Mouse (Mus musculus) thymus, adult 2 months (tissue): ENCODE data around the gene Arnt. TPM values are rescaled to one million over a fixed set of nuclear protein-coding genes. Genes with fewer than 3 reads are reported as not detected.
"Not testable (repeated sequence)": the region's sequence is repeated elsewhere in the genome, so short reads cannot be mapped to it uniquely, and the experiment has no call there.

Experiments used
- DNase-seq: peaks from one replicate; pipeline ENCODE4 v3.0.0; 2021
- H3K27ac ChIP-seq: fragments of 200-500 bp; 2 replicates; pipeline ENCODE4 v1.5.1; 2012; ENCODE audit warnings: low read length, control low read depth; ENCODE audit not compliant: control insufficient read depth, insufficient read depth
- H3K27me3 ChIP-seq: fragments of 200-500 bp; 2 replicates; pipeline ENCODE4 v1.6.1; 2012; ENCODE audit warnings: mild to moderate bottlenecking, low read length, moderate library complexity, mixed read lengths; ENCODE audit not compliant: control insufficient read depth, insufficient read depth
- H3K36me3 ChIP-seq: fragments of 200-500 bp; 2 replicates; pipeline ENCODE4 v1.6.1; 2012; ENCODE audit warnings: mild to moderate bottlenecking, low read length, moderate library complexity; ENCODE audit not compliant: control insufficient read depth, insufficient read depth
- H3K4me1 ChIP-seq: fragments of 200-500 bp; replicated peaks from 2 replicates; pipeline ENCODE4 v1.6.1; 2012; ENCODE audit warnings: low read length; ENCODE audit not compliant: control insufficient read depth, insufficient read depth
- H3K4me3 ChIP-seq: fragments of 200-500 bp; 2 replicates; pipeline ENCODE4 v1.5.1; 2012; ENCODE audit warnings: mild to moderate bottlenecking, low read length, control low read depth, moderate library complexity; ENCODE audit not compliant: control insufficient read depth, insufficient read depth
- CTCF ChIP-seq: fragments of 200-500 bp; IDR thresholded peaks from 2 replicates; pipeline ENCODE4 v1.5.1; 2012; ENCODE audit warnings: mild to moderate bottlenecking, control low read depth, low read length, moderate library complexity, borderline replicate concordance; ENCODE audit not compliant: control insufficient read depth, poor library complexity, insufficient read depth; ENCODE audit errors: extremely low read depth
- POLR2A ChIP-seq: fragments of 200-500 bp; IDR thresholded peaks from 2 replicates; pipeline ENCODE4 v1.6.1; 2012; ENCODE audit warnings: mild to moderate bottlenecking, low read length, control low read depth, moderate library complexity; ENCODE audit not compliant: control insufficient read depth, poor library complexity, insufficient read depth; ENCODE audit errors: extremely low read depth
- WGBS: fragments of 180-500 bp; shearing (Covaris S2); methylation state at CpG from one replicate; pipeline ENCODE4 v1.1.7; 2018; 5-methylcytosine and 5-hydroxymethylcytosine counted together
- polyA plus RNA-seq: library from polyadenylated mRNA; depleted of rRNA; stranded (reverse); fragments of >200 nt; gene quantifications from 2 replicates; pipeline ENCODE4 v1.2.3, GENCODE M21; 2012; rRNA removed

Arnt gene
- polyA plus RNA-seq, 1 experiment, result 40.5 TPM

DNA sequence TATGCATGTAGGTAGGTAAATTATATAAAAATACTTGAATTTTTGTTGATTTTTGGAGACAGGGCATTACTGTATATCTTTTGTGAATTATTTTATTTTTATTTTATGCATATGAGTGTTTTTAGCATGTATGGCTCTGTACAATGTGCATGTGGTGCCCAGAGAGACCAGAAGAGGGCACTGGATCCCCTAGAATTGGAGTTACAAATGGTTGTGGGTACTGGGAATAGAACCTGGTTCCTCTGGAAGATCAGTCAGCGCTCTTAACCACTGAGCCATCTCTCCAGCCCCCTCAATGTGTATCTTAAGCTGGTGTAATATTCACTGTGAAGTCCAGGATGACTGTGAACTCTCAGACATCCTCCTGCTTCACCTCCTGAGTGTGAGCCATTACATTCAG, 100.7 kb downstream of the Arnt start:
- Histone ChIP-seq H3K36me3 (no peaks in the 10 kb centered on the region), H3K27ac (no peak overlapping the region), H3K4me1 (no peaks in the 10 kb centered on the region), H3K27me3 (no peaks in the 10 kb centered on the region), H3K4me3 (no peak overlapping the region)
- 91% methylated on average over 1 of the region's 1 CpGs for WGBS
- DNase-seq, result no peak
- TF ChIP-seq POLR2A (no peak), CTCF (no peak)

DNA sequence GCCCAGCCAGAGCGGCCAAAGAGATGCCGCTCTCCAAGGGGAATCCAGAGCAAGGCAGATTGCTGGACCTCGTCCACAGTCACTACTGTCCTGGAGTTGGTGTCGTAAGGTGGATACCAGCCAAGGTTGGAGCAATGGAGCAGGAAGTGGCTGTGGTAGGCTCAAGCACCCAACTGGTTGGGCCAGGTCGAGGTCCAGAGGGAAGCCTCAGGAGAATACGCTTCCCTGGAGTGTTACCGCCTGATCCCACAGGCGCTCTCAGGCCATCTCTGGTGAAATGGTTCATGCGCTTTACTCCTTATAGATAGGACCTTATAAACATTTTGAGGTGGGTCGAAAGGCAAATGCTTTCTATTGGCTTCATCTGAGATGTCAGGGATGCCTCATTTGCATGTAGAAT, 104.7 kb downstream of the Arnt start:
- Histone ChIP-seq H3K4me1 (peaks cover 6% of the 10 kb centered on the region), H3K27ac (no peak overlapping the region), H3K27me3 (no peaks in the 10 kb centered on the region), H3K4me3 (no peak overlapping the region), H3K36me3 (no peaks in the 10 kb centered on the region)
- TF ChIP-seq CTCF, result no peak
- no peak for TF ChIP-seq POLR2A
- DNase-seq, result no peak
- 94% methylated on average over 10 of the region's 10 CpGs for WGBS

DNA sequence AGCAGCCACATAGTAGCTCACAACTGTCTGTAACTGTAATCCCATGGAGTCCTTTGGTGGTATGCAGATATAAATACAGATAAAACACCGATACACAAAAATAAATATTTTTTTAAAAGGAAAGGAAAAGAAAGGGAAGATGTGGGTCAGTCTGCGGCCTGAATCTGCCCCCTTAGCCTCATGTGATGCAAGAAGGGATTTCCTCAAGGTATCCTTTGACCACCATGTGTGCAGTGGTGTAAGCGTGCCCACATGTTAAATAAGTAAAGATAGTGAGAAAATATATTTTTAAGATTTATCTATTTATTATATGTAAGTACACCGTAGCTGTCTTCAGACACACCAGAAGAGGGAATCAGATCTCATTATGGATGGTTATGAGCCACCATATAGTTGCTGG, 105.6 kb downstream of the Arnt start:
- no peak overlapping the region for H3K27ac ChIP-seq
- no peaks in the 10 kb centered on the region for H3K27me3 ChIP-seq
- peaks cover 6% of the 10 kb centered on the region for H3K4me1 ChIP-seq
- no peak overlapping the region for H3K4me3 ChIP-seq
- DNase-seq, result no peak
- TF ChIP-seq CTCF (no peak), POLR2A (no peak)
- no peaks in the 10 kb centered on the region for H3K36me3 ChIP-seq
- WGBS, result over 99% methylated on average over 4 of the region's 4 CpGs

DNA sequence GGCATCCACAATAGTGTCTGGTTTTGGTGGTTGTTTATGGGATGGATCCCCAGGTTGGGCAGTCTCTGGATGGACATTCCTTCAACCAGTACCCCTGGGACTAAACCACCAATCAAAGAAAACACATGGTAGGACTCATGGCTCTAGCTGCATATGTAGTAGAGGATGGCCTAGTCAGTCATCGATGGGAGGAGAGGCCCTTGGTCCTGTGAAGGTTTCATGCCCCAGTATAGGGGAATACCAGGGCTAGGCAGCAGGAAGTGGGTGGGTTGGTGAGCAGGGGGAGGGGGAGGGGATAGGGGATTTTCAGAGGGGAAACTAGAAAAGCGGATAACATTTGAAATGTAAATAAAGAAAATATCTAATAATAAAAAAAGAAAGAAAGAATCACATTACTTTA, 107.0 kb downstream of the Arnt start:
- not testable (repeated sequence) for DNase-seq, H3K27me3 ChIP-seq

DNA sequence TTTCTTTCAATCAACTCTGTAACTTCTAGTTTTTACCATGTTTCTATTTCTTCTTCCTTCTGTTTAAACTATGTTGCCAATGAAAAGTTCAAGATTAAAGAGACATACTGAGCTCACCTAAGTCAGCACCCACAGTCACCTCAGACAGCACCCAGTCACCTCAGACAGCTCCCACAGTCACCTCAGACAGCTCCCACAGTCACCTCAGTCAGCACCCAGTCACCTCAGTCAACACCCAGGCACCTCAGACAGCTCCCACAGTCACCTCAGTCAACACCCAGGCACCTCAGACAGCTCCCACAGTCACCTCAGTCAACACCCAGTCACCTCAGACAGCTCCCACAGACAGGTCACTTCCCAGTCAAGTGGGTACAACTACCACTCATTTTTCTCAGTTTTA, 108.0 kb downstream of the Arnt start:
- no peak for TF ChIP-seq CTCF
- TF ChIP-seq POLR2A, result no peak
- no peak for DNase-seq
- Histone ChIP-seq H3K4me3 (no peak overlapping the region), H3K4me1 (peaks cover 6% of the 10 kb centered on the region), H3K36me3 (no peaks in the 10 kb centered on the region), H3K27me3 (no peaks in the 10 kb centered on the region), H3K27ac (no peak overlapping the region)

More for the DNA sequence above, 107.0 kb downstream of the Arnt start:
- not testable (repeated sequence) for H3K4me3 ChIP-seq, H3K36me3 ChIP-seq, H3K27ac ChIP-seq, H3K4me1 ChIP-seq
- 30% methylated on average over 2 of the region's 2 CpGs for WGBS

DNA sequence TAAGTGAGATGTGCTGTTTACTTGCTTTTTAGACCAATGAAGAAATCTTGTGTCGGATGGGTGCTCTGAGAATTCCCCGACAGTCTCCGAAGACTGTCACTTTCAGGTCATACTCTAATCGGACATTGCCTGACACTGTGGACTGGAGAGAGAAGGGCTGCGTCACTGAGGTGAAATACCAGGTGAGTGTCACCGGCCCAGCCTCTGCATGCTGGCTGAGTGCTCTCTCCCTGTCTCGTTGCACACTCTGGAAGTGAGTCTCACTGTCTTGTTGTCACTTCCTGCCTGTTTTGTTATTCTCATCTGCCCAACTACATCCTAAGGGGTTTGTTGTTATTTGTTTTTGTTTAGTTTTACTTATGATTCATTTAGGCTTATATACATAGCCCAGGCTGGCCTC, 108.8 kb downstream of the Arnt start:
- TF ChIP-seq POLR2A (no peak), CTCF (no peak)
- no peak overlapping the region for H3K4me3 ChIP-seq
- no peak for DNase-seq
- WGBS, result 88% methylated on average over 7 of the region's 7 CpGs
- H3K36me3 ChIP-seq, result no peaks in the 10 kb centered on the region
- no peak overlapping the region for H3K27ac ChIP-seq
- H3K27me3 ChIP-seq, result no peaks in the 10 kb centered on the region
- H3K4me1 ChIP-seq, result peaks cover 6% of the 10 kb centered on the region

Other genes with a start within 250 kb of the Arnt start
- gene Gabpb2, start 216.5 kb upstream of the Arnt start, polyA plus RNA-seq, result 39.7 and 41.7 TPM in 2 replicates
- 137 and 156 TPM in 2 replicates for gene Cdc42se1, start 205.7 kb upstream of the Arnt start, polyA plus RNA-seq
- 53.0 and 66.1 TPM in 2 replicates for gene Mllt11, start 202.2 kb upstream of the Arnt start, polyA plus RNA-seq
- 0.30 and 0.33 TPM in 2 replicates for gene Gm128, start 192.8 kb upstream of the Arnt start, polyA plus RNA-seq
- 1.3 and 1.6 TPM in 2 replicates for gene Bnipl, start 183.2 kb upstream of the Arnt start, polyA plus RNA-seq
- 50.3 and 50.4 TPM in 2 replicates for gene Mindy1, start 153.0 kb upstream of the Arnt start, polyA plus RNA-seq
- gene Prune1, start 152.3 kb upstream of the Arnt start, polyA plus RNA-seq, result 17.2 and 18.5 TPM in 2 replicates
- gene Anxa9, start 127.2 kb upstream of the Arnt start, polyA plus RNA-seq, result 1.4 and 1.5 TPM in 2 replicates
- 129 and 140 TPM in 2 replicates for gene Cers2, start 119.6 kb upstream of the Arnt start, polyA plus RNA-seq
- 30.7 and 31.8 TPM in 2 replicates for gene Setdb1, start 77.2 kb upstream of the Arnt start, polyA plus RNA-seq
- gene 4930558C23Rik, start 31.5 kb upstream of the Arnt start, polyA plus RNA-seq, result not detected in 2 replicates
- gene Ctsk, start 64.9 kb downstream of the Arnt start, polyA plus RNA-seq, result 2.0 and 2.5 TPM in 2 replicates
- gene Ctss, start 92.4 kb downstream of the Arnt start, polyA plus RNA-seq, result 48.5 and 70.6 TPM in 2 replicates
- gene Hormad1, start 125.3 kb downstream of the Arnt start, polyA plus RNA-seq, result not detected in 2 replicates
- gene Golph3l, start 154.5 kb downstream of the Arnt start, polyA plus RNA-seq, result 8.6 and 9.3 TPM in 2 replicates
- gene Ensa, start 190.6 kb downstream of the Arnt start, polyA plus RNA-seq, result 17.1 and 18.3 TPM in 2 replicates
- gene Mcl1, start 224.4 kb downstream of the Arnt start, polyA plus RNA-seq, result 145 and 198 TPM in 2 replicates